16 mouse cellular contexts compared by ENCODE assay signal in the genomic region with DNA sequence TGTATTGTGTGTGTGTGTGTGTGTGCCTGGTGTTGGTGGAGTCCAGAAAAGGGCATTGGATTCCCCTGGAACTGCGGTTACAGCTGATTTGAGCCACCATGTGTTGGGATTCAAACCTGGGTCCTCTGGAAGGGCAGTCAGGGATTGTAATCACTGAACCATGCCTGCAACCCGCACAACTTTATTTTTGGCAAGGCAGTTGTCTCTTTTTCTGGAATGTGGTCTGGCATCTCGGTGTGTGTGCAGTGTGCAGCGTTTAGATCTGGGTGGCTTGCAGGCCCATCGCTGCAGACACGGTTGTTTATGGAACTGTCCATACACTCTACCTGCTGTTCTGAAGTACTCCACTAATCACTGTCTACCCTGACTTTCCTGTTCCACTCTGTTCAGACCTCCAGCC. TPM values are rescaled to one million over a fixed set of nuclear protein-coding genes. Genes with fewer than 3 reads are reported as not detected.
DNase-seq lines count a peak whose midpoint lies in the region; ATAC-seq and TF ChIP-seq lines count a peak whose summit lies in the region.
"Had no signal": no experiment of that assay in that cellular context is flagged by ENCODE, and none has a peak within 500 bp of the region (broad histone marks: within the 10 kb centered on the region; RNA-seq: fewer than 3 reads in every experiment).

No protein-coding gene starts in this region.

- no peak overlapping the region for H3K4me3 ChIP-seq in embryonic facial prominence, embryonic 13.5 days
- H3K4me3 ChIP-seq in embryonic facial prominence, embryonic 10.5 days, result no peak overlapping the region
- no peak overlapping the region for H3K4me3 ChIP-seq in heart, postnatal 0 days (ENCODE audit: low read depth, low read length)
- H3K4me3 ChIP-seq in kidney, postnatal 0 days (replicated peaks; ENCODE audit: low read depth, low read length), result no peak overlapping the region
- peak overlapping the region in 2 of 3 experiments; percentile 7 to 25 for H3K4me3 ChIP-seq in CH12.LX (replicated peaks in 1 of 3; ENCODE audit: low read depth in 2 of 3, low read length in 2 of 3, poor library complexity in 1 of 3)
- H3K4me3 ChIP-seq: erythroblast, embryonic 14.5 days; lung, embryonic 15.5 days; neural tube, embryonic 13.5 days had no signal

- peaks cover 98% of the 10 kb centered on the region for H3K79me2 ChIP-seq in CH12.LX (replicated peaks; ENCODE audit: control insufficient read depth, extremely low read depth, insufficient read depth, poor library complexity, severe bottlenecking)

- ATAC-seq in embryonic facial prominence, embryonic 13.5 days (ENCODE audit: insufficient number of reproducible peaks, insufficient read depth, low FRiP score, low TSS enrichment, low read depth), result no peak
- ATAC-seq in heart, postnatal 0 days (ENCODE audit: insufficient read depth, low read depth), result no peak
- ATAC-seq in kidney, postnatal 0 days (replicated peaks; ENCODE audit: low FRiP score, low read depth), result no peak
- no peak for ATAC-seq in erythroid progenitor cell, adult 5-6 weeks (replicated peaks; ENCODE audit: low FRiP score, poor library complexity, severe bottlenecking)
- ATAC-seq: forebrain, postnatal 0 days; Patski had no signal

- H3K27ac ChIP-seq in embryonic facial prominence, embryonic 13.5 days, result peak overlapping the region; percentile 17; the same call in 1 of the 2 replicates
- H3K27ac ChIP-seq in embryonic facial prominence, embryonic 10.5 days (replicated peaks), result no peak overlapping the region
- peak overlapping the region; percentile 78 for H3K27ac ChIP-seq in heart, postnatal 0 days (ENCODE audit: low read depth)
- peak overlapping the region; percentile 39; the same call in 1 of the 2 replicates for H3K27ac ChIP-seq in kidney, postnatal 0 days
- H3K27ac ChIP-seq in CH12.LX (ENCODE audit: insufficient read depth, low read depth), result peak overlapping the region; percentile 84
- H3K27ac ChIP-seq: neural tube, embryonic 13.5 days had no signal

- no peak for TF ChIP-seq CTCF in heart, postnatal 0 days (IDR thresholded peaks at IDR 0.05; ENCODE audit: low read depth)
- TF ChIP-seq CTCF in kidney, postnatal 0 days (IDR thresholded peaks at IDR 0.05; ENCODE audit: low read depth), result no peak
- no peak for TF ChIP-seq CTCF in CH12.LX (conservative IDR thresholded peaks at IDR 0.05 in 1 of 2, IDR thresholded peaks at IDR 0.05 in 1 of 2; ENCODE audit: low read depth in 2 of 2, low read length in 2 of 2)

- H3K36me3 ChIP-seq in embryonic facial prominence, embryonic 13.5 days, result peaks cover 21% of the 10 kb centered on the region
- peaks cover 55% of the 10 kb centered on the region for H3K36me3 ChIP-seq in embryonic facial prominence, embryonic 10.5 days (replicated peaks)
- H3K36me3 ChIP-seq in heart, postnatal 0 days (replicated peaks; ENCODE audit: control insufficient read depth, insufficient read depth, low read length), result peaks cover 16% of the 10 kb centered on the region
- peaks cover 12% of the 10 kb centered on the region for H3K36me3 ChIP-seq in kidney, postnatal 0 days (ENCODE audit: insufficient read depth, low read length)
- peaks cover 18 to 54% of the 10 kb centered on the region in 2 experiments for H3K36me3 ChIP-seq in CH12.LX (replicated peaks in 1 of 2; ENCODE audit: control insufficient read depth in 1 of 2, insufficient read depth in 1 of 2, low read length in 1 of 2)

- 67% methylated on average over 6 of the region's 6 CpGs for WGBS in embryonic facial prominence, embryonic 13.5 days
- 91% methylated on average over 6 of the region's 6 CpGs for WGBS in embryonic facial prominence, embryonic 10.5 days
- WGBS in heart, postnatal 0 days, result 21% methylated on average over 6 of the region's 6 CpGs
- 37% methylated on average over 6 of the region's 6 CpGs for WGBS in kidney, postnatal 0 days

- TF ChIP-seq EP300 in heart, postnatal 0 days (IDR thresholded peaks at IDR 0.05; ENCODE audit: low read depth), result no peak
- no peak for TF ChIP-seq EP300 in CH12.LX (IDR thresholded peaks at IDR 0.05; ENCODE audit: low read length)

- no peak for DNase-seq in embryonic facial prominence, embryonic 10.5 days (ENCODE audit: low spot score)
- no peak for DNase-seq in heart, postnatal 0 days (ENCODE audit: low spot score)
- no peak for DNase-seq in heart, adult 8-10 months (ENCODE audit: low spot score)
- DNase-seq in kidney, postnatal 0 days (ENCODE audit: low spot score), result no peak
- DNase-seq in kidney, adult 18-20 months, result no peak
- no peak for DNase-seq in CH12.LX (ENCODE audit: extremely low read depth)
- DNase-seq: adrenal gland, postnatal 36 days; cerebellum, adult 9-10 months; forebrain, postnatal 0 days; right cerebral cortex, postnatal 4 days had no signal

- TF ChIP-seq RAD21 in CH12.LX (IDR thresholded peaks at IDR 0.05; ENCODE audit: low read depth, low read length), result no peak

- H3K4me1 ChIP-seq in embryonic facial prominence, embryonic 13.5 days, result peaks cover 74% of the 10 kb centered on the region
- peaks cover 68% of the 10 kb centered on the region for H3K4me1 ChIP-seq in embryonic facial prominence, embryonic 10.5 days
- peaks cover 76% of the 10 kb centered on the region for H3K4me1 ChIP-seq in heart, postnatal 0 days (ENCODE audit: control insufficient read depth, insufficient read depth)
- H3K4me1 ChIP-seq in kidney, postnatal 0 days (replicated peaks; ENCODE audit: insufficient read depth, low read length), result peaks cover 41% of the 10 kb centered on the region
- H3K4me1 ChIP-seq in CH12.LX (ENCODE audit: control insufficient read depth in 1 of 2, insufficient read depth in 2 of 2), result peaks cover 60 to 96% of the 10 kb centered on the region in 2 experiments

- no peaks in the 10 kb centered on the region for H3K27me3 ChIP-seq in embryonic facial prominence, embryonic 13.5 days
- H3K27me3 ChIP-seq in embryonic facial prominence, embryonic 10.5 days (replicated peaks; ENCODE audit: low read depth, poor library complexity, severe bottlenecking), result no peaks in the 10 kb centered on the region
- H3K27me3 ChIP-seq in heart, postnatal 0 days (ENCODE audit: control insufficient read depth, insufficient read depth, low read length), result no peaks in the 10 kb centered on the region
- H3K27me3 ChIP-seq in kidney, postnatal 0 days (ENCODE audit: insufficient read depth, low read length), result no peaks in the 10 kb centered on the region
- H3K27me3 ChIP-seq in CH12.LX (replicated peaks), result no peaks in the 10 kb centered on the region
- H3K27me3 ChIP-seq: lung, embryonic 15.5 days; neural tube, embryonic 13.5 days; Patski had no signal

- H3K4me2 ChIP-seq in embryonic facial prominence, embryonic 13.5 days, result no peak overlapping the region
- H3K4me2 ChIP-seq in heart, postnatal 0 days (ENCODE audit: low read depth, low read length), result peak overlapping the region; percentile 12; the same call in 1 of the 2 replicates
- no peak overlapping the region for H3K4me2 ChIP-seq in kidney, postnatal 0 days (ENCODE audit: low read length)
- H3K4me2 ChIP-seq in CH12.LX (ENCODE audit: insufficient read depth, low read depth, poor library complexity, severe bottlenecking), result peak overlapping the region; percentile 88
- H3K4me2 ChIP-seq: lung, embryonic 15.5 days; neural tube, embryonic 13.5 days had no signal

- in situ Hi-C loops in CH12.LX (cut with MboI; ENCODE audit: low pct_ligation_motif_present, low pct_unique_long_range_greater_than_20kb, low sequenced_read_pairs), result no loop called here

- dilution Hi-C loops in CH12.LX (cut with MboI; ENCODE audit: extremely low pct_ligation_motif_present, extremely low pct_unique_long_range_greater_than_20kb, low sequenced_read_pairs), result no loop called here

- no peaks in the 10 kb centered on the region for H3K9me3 ChIP-seq in embryonic facial prominence, embryonic 13.5 days
- H3K9me3 ChIP-seq in embryonic facial prominence, embryonic 10.5 days, result no peaks in the 10 kb centered on the region
- H3K9me3 ChIP-seq in heart, postnatal 0 days (replicated peaks; ENCODE audit: control insufficient read depth, low read length), result no peaks in the 10 kb centered on the region
- no peaks in the 10 kb centered on the region for H3K9me3 ChIP-seq in kidney, postnatal 0 days (replicated peaks; ENCODE audit: low read length)
- no peaks in the 10 kb centered on the region for H3K9me3 ChIP-seq in CH12.LX (replicated peaks; ENCODE audit: low read length)
- H3K9me3 ChIP-seq: lung, embryonic 15.5 days; neural tube, embryonic 13.5 days had no signal

- H3K9ac ChIP-seq in embryonic facial prominence, embryonic 13.5 days, result no peak overlapping the region; the same call in 1 of the 2 replicates
- no peak overlapping the region for H3K9ac ChIP-seq in heart, postnatal 0 days (replicated peaks; ENCODE audit: low read depth, low read length)
- no peak overlapping the region for H3K9ac ChIP-seq in kidney, postnatal 0 days (ENCODE audit: low read depth, low read length)
- H3K9ac ChIP-seq in CH12.LX (ENCODE audit: insufficient read depth, low read depth), result peak overlapping the region; percentile 47
- H3K9ac ChIP-seq: forebrain, postnatal 0 days; lung, embryonic 15.5 days; neural tube, embryonic 13.5 days had no signal

- no peak for TF ChIP-seq POLR2A in CH12.LX (IDR thresholded peaks at IDR 0.05; ENCODE audit: low read depth, low read length)

RNA-seq across cellular contexts. Expression of gene Prrc2b, which starts 28.5 kb away (rescaled TPM):
- 44.8 and 57.7 TPM in 2 replicates for polyA plus RNA-seq in embryonic facial prominence, embryonic 13.5 days (2015; fragmentation: Nextera tagmentation; extraction: Ambion mirVana)
- polyA plus RNA-seq in embryonic facial prominence, embryonic 10.5 days (2016; fragmentation: Nextera tagmentation; extraction: Ambion mirVana), result 60.0 and 69.9 TPM in 2 replicates
- 66.5 and 74.1 TPM in 2 replicates for total RNA-seq in heart, postnatal 0 days (2014; rRNA removed; ENCODE audit: low replicate concordance)
- polyA plus RNA-seq in heart, postnatal 0 days (2015; fragmentation: Nextera tagmentation; extraction: Ambion mirVana), result 16.1 and 19.5 TPM in 2 replicates
- 10 to 100 TPM; 83.5 to 94.1 (median 89.2) TPM for total RNA-seq in heart, adult 8-10 months (2022)
- polyA plus RNA-seq in kidney, postnatal 0 days (2015; fragmentation: Nextera tagmentation; extraction: Ambion mirVana), result 31.4 and 33.8 TPM in 2 replicates
- total RNA-seq in CH12.LX (2012; rRNA removed) (34.3 and 42.2 TPM in 2 replicates), CH12.LX (2014; rRNA removed) (7.6 TPM in 2 replicates)
- 54.7 and 59.9 TPM in 2 replicates for polyA plus RNA-seq in CH12.LX (2012; ENCODE audit: insufficient read length, low read depth)
- total RNA-seq in erythroid progenitor cell, adult 5-6 weeks (2015; ENCODE audit: low replicate concordance), result 19.1 and 26.4 TPM in 2 replicates
- total RNA-seq in erythroid progenitor cell, adult 5-6 weeks (2017; ENCODE audit: low replicate concordance), result 11.1 and 25.3 TPM in 2 replicates

RNA-seq across cellular contexts. Expression of gene Pomt1, which starts 57.0 kb away (rescaled TPM):
- polyA plus RNA-seq in embryonic facial prominence, embryonic 13.5 days (2015; fragmentation: Nextera tagmentation; extraction: Ambion mirVana), result 25.1 and 31.3 TPM in 2 replicates
- 22.4 and 22.5 TPM in 2 replicates for polyA plus RNA-seq in embryonic facial prominence, embryonic 10.5 days (2016; fragmentation: Nextera tagmentation; extraction: Ambion mirVana)
- 19.8 and 21.4 TPM in 2 replicates for total RNA-seq in heart, postnatal 0 days (2014; rRNA removed; ENCODE audit: low replicate concordance)
- 6.7 and 7.4 TPM in 2 replicates for polyA plus RNA-seq in heart, postnatal 0 days (2015; fragmentation: Nextera tagmentation; extraction: Ambion mirVana)
- 10 to 100 TPM; 12.5 to 15.0 (median 14.0) TPM for total RNA-seq in heart, adult 8-10 months (2022)
- 18.5 and 20.1 TPM in 2 replicates for polyA plus RNA-seq in kidney, postnatal 0 days (2015; fragmentation: Nextera tagmentation; extraction: Ambion mirVana)
- total RNA-seq in CH12.LX (2012; rRNA removed) (16.0 and 16.7 TPM in 2 replicates), CH12.LX (2014; rRNA removed) (12.3 and 13.6 TPM in 2 replicates)
- polyA plus RNA-seq in CH12.LX (2012; ENCODE audit: insufficient read length, low read depth), result 13.1 and 16.0 TPM in 2 replicates
- total RNA-seq in erythroid progenitor cell, adult 5-6 weeks (2015; ENCODE audit: low replicate concordance), result 14.1 and 23.1 TPM in 2 replicates
- 18.0 and 36.3 TPM in 2 replicates for total RNA-seq in erythroid progenitor cell, adult 5-6 weeks (2017; ENCODE audit: low replicate concordance)

Comparison
In these comparisons a context has a peak if more than half of its experiments do, and no peak if none do; other contexts are left out.
1. H3K4me2 ChIP-seq: peak in heart, postnatal 0 days (single experiment) and CH12.LX (single experiment); none in embryonic facial prominence, embryonic 13.5 days (single experiment) and kidney, postnatal 0 days (single experiment).
2. H3K4me3 ChIP-seq: peak in CH12.LX (2 of 3); none in embryonic facial prominence, embryonic 13.5 days (single experiment), embryonic facial prominence, embryonic 10.5 days (single experiment), heart, postnatal 0 days (single experiment) and kidney, postnatal 0 days (single experiment).